In the genomic region with DNA sequence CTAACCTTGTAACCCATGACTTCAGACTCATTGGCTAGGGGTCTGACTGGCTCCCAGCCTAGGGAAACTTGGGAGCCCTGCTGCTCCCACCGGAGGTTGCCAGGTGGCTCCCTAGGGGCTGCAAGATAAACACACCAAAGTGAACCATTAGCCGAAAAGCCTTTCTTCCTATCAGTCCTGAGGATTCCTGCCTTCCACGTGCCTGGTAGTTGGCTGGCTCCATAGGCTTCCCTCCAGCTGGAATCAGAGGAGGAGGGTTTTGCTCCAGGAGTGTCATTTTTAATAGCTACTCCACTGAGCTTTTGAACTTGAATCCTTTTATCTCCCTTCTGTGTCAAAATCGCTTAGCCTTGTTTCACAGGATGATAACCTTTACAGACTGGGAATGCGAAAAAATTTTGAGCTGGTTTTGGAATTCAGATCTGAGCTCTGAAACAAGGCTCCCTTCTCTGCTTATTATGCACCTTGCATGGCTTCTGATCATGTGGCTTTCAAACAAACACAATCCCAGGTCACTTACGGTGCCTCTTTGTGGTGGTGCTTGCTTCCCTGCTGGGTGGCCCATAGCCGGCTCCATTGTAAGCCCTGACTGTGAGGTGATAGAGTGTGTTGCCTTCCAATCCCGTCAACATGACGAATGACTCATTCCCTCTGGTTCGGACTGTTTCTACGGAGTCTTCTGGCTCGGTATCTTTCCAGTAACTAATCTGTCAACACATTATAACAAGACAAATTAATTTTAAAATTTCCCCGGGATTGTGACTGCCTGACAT, we compare ENCODE assay signal across 10 mouse cellular contexts.
DNase-seq lines count a peak whose midpoint lies in the region.
"Had no signal": no experiment of that assay in that cellular context is flagged by ENCODE, and none has a peak within 500 bp of the region (broad histone marks: within the 10 kb centered on the region; RNA-seq: fewer than 3 reads in every experiment).

No protein-coding gene starts in this region.

- H3K4me1 ChIP-seq in hindbrain, embryonic 10.5 days (replicated peaks), result peaks cover 12% of the 10 kb centered on the region

- 8% methylated on average over 13 of the region's 13 CpGs for WGBS in hindbrain, embryonic 10.5 days

- DNase-seq in cerebellum, postnatal 10 days, result peak; percentile 66
- DNase-seq in cerebellum, adult 9-10 months, result no peak
- DNase-seq in ovary, postnatal 36 days (ENCODE audit: low spot score), result peak; percentile 7
- DNase-seq in ovary, postnatal 10 days (ENCODE audit: low spot score), result no peak
- peak; percentile 14 for DNase-seq in hindbrain, embryonic 10.5 days (ENCODE audit: low spot score)
- peak; percentile 10 for DNase-seq in retina, postnatal 1 day
- DNase-seq in MN1 (ENCODE audit: low spot score), result no peak
- DNase-seq in spleen, adult 12 weeks (ENCODE audit: low spot score), result no peak
- DNase-seq: B cell, adult 2 months; lung, postnatal 4 days had no signal

- H3K36me3 ChIP-seq in hindbrain, embryonic 10.5 days, result no peaks in the 10 kb centered on the region

- H3K27me3 ChIP-seq in hindbrain, embryonic 10.5 days (ENCODE audit: insufficient read depth, poor library complexity, severe bottlenecking), result no peaks in the 10 kb centered on the region

- H3K9me3 ChIP-seq in hindbrain, embryonic 10.5 days, result no peaks in the 10 kb centered on the region

- peak overlapping the region; percentile 35; the same call in 1 of the 2 replicates for H3K27ac ChIP-seq in hindbrain, embryonic 10.5 days

- no peak overlapping the region for H3K4me3 ChIP-seq in hindbrain, embryonic 10.5 days

Comparison
In these comparisons a context has a peak if more than half of its experiments do, and no peak if none do; other contexts are left out.
1. DNase-seq: peak in cerebellum, postnatal 10 days (2 of 2), ovary, postnatal 36 days (single experiment), hindbrain, embryonic 10.5 days (single experiment) and retina, postnatal 1 day (single experiment); none in cerebellum, adult 9-10 months (single experiment), ovary, postnatal 10 days (single experiment), MN1 (single experiment) and spleen, adult 12 weeks (single experiment).